Mouse (Mus musculus): ENCODE measurements around the gene Cd37.
"Not testable (repeated sequence)": the region's sequence is repeated elsewhere in the genome, so short reads cannot be mapped to it uniquely, and the experiment has no call there.

Cd37 gene

GRCm38 (mm10) chr7:45238723-45239496 is at the start of gene Cd37:
Cd37 (minus strand) TSS chr7:45239115.
- DNase-seq (ENCODE audit: extremely low read depth, low read depth, low spot score) = no peak

- no peak for DNase-seq (ENCODE audit: extremely low read depth, low read depth, low spot score)
Observed at GRCm38 (mm10) chr7:45286486-45286885, 47.6 kb upstream of the Cd37 start.

DNA sequence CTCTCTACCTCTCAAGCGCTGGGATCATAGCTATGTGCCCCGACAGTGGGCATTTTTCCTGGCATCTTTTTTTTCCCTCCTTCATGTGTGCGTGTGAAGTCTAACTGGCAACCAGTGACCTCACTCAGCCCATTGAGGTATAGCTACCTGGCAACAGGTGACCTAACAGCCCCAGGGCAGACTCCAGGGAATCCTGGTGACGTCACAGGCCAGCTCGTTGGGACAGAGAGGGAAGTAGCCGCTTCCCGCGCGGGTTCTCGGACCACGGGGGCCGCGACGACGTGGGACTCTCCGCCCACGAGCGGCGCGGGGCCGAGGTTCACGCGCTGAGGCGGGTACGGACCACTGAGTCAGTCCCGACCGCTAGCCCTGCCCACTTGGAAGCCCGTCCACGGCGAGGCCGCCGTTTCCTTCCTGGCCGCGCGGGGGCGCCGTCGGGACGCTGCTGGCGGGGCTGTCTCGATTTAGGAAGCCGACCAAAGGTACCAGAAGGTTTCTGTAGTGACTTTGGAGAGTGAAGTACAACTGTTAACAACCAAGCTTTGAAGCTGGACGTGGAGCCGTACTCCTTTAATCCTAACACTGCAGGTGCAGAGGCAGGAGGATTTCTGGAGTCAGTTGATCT is 38.3 kb upstream of the Cd37 start, which contains the start of gene Slc6a21:
TSS of gene Slc6a21 (plus strand) at position 378 of the 625 bp plus-strand sequence.
- DNase-seq (ENCODE audit: extremely low read depth, low read depth, low spot score) = no peak

GRCm38 (mm10) chr7:45273672-45274071 is 34.8 kb upstream of the Cd37 start:
- no peak for DNase-seq (ENCODE audit: extremely low read depth, low read depth, low spot score)

DNA sequence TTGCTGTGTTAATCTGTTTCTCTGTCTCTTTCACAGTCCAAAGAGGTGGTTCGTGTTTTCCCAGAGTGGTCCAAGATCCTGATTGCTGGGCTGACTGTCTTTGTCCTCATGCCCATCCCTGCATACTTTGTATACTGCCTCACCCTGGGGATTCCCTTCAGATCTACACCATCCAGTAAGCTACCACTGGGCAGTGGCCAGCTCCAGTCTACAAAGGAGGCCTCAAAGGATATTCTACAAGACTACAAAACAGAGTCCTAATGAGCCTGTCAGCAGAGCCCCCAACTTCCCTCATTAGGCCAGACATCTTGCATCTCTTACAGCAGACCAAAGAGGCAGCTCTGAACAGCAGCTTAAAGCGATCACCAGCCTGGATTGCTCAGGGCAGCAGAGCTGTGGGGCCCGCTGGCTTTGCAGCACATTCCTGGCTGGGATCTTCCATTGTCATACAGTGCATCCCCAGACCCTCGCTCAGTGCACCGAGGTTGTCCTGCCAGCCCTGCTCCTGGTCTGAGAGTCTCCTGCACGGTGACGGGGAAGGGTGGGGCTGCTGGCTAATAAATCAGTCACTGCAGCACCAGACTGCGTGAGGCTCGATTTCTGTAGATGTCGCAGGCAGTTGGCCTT is 34.0 kb upstream of the Cd37 start:
- DNase-seq (ENCODE audit: extremely low read depth, low read depth, low spot score) = no peak

DNA sequence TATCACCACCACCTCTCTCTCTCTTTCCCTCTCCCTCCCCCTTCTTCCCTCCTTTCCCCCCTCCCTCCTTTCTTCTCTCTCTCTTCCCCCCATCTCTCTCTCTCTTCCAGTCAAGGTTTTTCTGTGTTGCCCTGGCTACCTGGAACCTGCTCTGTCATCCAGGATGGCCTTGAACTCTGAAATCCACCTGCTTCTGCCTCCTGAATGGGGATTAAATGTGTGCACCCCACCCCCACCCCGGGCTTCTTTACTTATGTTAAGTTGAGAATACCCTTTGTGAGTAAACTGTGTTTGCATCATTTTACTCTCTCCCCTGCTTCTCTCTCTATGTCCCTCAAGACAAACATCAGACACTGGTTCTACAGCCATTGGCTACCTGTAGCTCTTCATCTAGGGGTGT is 26.6 kb upstream of the Cd37 start:
- no peak for DNase-seq (ENCODE audit: extremely low read depth, low read depth, low spot score)

DNA sequence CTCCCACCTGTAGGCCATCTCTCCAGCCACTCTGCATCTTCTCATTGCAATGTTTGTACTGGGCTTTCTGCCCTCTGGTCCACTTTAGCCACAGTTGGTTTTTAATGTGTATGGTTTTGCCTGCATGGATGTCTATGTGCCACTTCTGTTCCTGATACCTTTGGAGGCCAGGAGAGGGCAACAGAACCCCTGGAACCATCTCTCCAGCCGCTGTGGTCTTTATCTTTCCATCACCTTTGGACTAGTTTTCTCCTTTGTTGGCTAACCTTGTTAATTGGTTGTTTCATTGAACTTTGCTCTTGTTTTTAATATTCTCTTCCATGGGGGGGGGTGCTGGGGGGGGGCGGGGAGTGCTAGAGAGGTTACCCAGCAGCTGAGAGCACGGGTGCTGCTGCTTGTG is 25.4 kb upstream of the Cd37 start:
- DNase-seq (ENCODE audit: extremely low read depth, low read depth, low spot score) = no peak

GRCm38 (mm10) chr7:45263006-45263607 is 24.2 kb upstream of the Cd37 start:
- no peak for DNase-seq (ENCODE audit: extremely low read depth, low read depth, low spot score)

- DNase-seq (ENCODE audit: extremely low read depth, low read depth, low spot score) = no peak
Observed at GRCm38 (mm10) chr7:45262266-45262665, 23.4 kb upstream of the Cd37 start.

DNA sequence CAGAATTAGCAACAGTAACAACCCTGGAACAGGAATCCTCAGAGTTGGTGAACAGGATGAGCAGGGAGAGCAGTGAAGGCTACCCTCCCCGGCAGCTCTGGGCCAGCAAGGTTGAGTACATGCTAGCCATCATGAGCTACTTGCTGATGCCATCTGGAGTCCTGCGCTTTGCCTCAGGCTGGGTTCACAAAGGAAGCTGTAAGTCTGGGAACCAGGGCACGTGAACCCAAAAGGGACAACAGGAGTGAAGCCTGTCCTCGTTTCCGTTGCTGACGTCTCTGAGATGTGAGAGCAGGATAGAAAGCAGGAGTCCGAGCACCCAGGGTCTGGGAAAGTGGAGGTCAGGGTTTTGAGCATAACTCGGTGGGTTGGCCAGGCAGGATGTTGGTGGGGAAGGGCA is 20.4 kb upstream of the Cd37 start:
- DNase-seq (ENCODE audit: extremely low read depth, low read depth, low spot score) = no peak

- DNase-seq (ENCODE audit: extremely low read depth, low read depth, low spot score) = no peak
Observed at GRCm38 (mm10) chr7:45257063-45257840, 18.3 kb upstream of the Cd37 start.

GRCm38 (mm10) chr7:45255822-45256221 is 16.9 kb upstream of the Cd37 start:
- not testable (repeated sequence) for DNase-seq (ENCODE audit: extremely low read depth, low read depth, low spot score)

- no peak for DNase-seq (ENCODE audit: extremely low read depth, low read depth, low spot score)
Observed at GRCm38 (mm10) chr7:45253806-45254205, 14.9 kb upstream of the Cd37 start.

- DNase-seq (ENCODE audit: extremely low read depth, low read depth, low spot score) = no peak
Observed at GRCm38 (mm10) chr7:45247666-45248065, 8.8 kb upstream of the Cd37 start.

- DNase-seq (ENCODE audit: extremely low read depth, low read depth, low spot score) = no peak
Observed at GRCm38 (mm10) chr7:45241389-45241749, 2.5 kb upstream of the Cd37 start.

GRCm38 (mm10) chr7:45240633-45241388 is 1.9 kb upstream of the Cd37 start, which contains the start of gene Slc6a16:
Slc6a16 (plus strand) TSS chr7:45241085.
- no peak for DNase-seq (ENCODE audit: extremely low read depth, low read depth, low spot score)

GRCm38 (mm10) chr7:45240109-45240508 is 1.2 kb upstream of the Cd37 start:
- no peak for DNase-seq (ENCODE audit: extremely low read depth, low read depth, low spot score)

- no peak for DNase-seq (ENCODE audit: extremely low read depth, low read depth, low spot score)
Observed at GRCm38 (mm10) chr7:45237747-45238699, 892 bp downstream of the Cd37 start.

DNA sequence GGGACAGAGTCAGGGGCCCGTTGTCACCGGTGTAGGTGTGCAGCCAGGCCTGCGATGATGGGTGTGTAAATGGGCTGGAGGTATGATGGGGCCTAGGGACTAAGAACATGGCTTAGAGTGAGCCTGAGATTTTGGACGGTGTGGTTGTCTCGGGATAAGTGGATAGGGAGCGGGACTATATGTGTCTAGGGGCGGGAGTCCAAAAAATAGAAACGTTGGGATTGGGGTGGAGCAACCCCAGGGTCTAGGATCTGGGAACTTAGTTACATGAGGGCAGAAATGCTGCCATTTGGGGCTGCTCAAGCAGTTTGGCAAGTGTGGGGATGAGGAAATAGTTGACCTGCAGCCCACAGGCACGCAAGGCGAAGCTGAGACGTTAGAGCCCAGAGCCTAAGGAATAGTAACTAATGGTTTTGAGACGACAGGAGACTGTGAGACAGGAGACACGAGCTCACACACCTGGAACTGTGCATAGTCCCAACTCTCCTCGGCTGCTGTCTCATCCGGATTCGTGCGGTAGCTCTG is 3.2 kb downstream of the Cd37 start:
- DNase-seq (ENCODE audit: extremely low read depth, low read depth, low spot score) = no peak

Measured in fat pad, adult 2 months (tissue).